Mouse (Mus musculus) frontal cortex, postnatal 14 days (tissue): ENCODE measurements at regions not wholly inside any gene's neighbourhood (a gene's known extent, or its start where the extent isn't known, plus 50 kb on each side); places are given as distances from the start of the nearest gene placed in this dataset.

Experiments
- DNase-seq, 2 experiments: peaks; one replicate each; pipeline ENCODE4 v3.0.0; 2022; ENCODE audit warnings: low spot score in 2 of 2

- DNase-seq = no peak
Measured at GRCm38 (mm10) chr12:97921349-97922264, 337.7 kb downstream of the Galc start.

DNA sequence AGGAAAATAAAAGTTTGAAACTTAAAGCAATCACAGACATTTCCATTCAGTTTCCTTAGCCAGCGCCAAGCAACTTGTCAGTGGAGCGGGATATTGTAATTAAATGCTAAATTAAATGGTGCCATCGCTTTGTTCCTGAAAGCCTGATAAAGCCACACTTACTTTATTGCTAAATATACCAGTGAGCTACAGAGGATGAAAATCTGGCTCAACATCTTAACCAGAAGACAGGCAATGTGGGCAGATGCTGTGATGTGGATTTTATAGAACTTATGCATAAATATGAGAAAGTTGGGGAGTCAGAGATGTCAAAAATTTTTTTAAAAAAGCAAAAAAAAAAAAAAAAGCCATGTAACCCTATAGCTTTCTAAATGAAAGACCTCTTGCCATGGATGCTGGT is 340.8 kb downstream of the Galc start:
- DNase-seq = no peak

DNA sequence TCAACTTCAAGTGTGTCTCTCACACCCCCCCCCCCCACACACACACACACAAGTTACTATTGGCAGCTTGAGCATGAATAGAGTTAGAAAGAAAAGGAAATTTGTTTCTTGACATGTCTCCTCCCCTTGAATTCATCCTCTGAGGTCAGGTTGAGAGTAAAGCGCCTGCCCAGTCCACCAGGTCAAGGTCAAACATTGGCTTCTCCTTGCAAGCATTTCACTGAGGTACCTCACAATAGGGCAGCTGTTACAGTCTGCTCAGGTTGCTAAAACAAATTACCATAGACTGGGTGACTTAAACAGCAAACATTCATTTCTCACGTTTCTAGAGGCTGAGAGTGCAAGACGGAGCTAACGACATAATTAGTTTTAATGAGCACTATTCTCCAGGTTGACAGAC is 344.2 kb downstream of the Galc start:
- DNase-seq = no peak

- DNase-seq = no peak
Measured at GRCm38 (mm10) chr12:97912730-97913129, 346.5 kb downstream of the Galc start.

GRCm38 (mm10) chr12:97899266-97899665 is 360.0 kb downstream of the Galc start:
- no peak for DNase-seq

DNA sequence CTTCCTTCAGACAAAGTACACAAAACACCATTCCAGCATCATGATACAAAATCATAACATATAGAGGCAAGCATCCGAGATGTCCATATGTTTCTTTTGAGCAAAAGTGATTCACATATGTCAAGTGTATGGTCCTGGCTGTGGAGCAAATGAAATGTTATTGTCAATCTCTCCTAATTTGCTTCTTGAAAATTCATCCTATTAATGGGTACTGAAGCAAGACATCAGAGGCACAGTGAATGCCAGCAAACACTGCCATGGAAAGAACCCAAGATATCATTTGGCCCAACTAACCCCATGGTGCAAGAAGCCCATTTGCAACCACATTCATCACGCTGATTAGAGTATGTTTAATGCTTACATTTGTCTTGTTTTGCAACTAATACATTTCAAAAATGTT is 361.1 kb downstream of the Galc start:
- no peak for DNase-seq

DNA sequence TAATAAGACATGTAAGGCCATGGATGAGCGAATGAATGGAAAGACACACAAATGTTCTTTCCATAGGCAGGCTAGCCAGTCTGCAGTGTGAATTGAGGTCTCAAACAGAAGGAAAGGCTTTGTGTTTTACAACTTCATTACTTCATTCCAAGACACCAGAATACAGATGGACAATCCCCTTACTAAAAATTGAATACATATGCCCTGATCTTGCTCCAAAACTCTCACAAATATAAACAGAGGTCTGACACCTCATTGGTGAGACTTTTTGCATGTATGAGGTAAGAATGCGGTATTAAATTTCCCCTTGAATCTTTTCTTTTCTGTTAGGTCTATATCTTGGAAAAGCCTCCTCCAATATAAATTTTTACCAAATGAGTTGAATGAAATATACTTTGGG is 363.3 kb downstream of the Galc start:
- DNase-seq = no peak

DNA sequence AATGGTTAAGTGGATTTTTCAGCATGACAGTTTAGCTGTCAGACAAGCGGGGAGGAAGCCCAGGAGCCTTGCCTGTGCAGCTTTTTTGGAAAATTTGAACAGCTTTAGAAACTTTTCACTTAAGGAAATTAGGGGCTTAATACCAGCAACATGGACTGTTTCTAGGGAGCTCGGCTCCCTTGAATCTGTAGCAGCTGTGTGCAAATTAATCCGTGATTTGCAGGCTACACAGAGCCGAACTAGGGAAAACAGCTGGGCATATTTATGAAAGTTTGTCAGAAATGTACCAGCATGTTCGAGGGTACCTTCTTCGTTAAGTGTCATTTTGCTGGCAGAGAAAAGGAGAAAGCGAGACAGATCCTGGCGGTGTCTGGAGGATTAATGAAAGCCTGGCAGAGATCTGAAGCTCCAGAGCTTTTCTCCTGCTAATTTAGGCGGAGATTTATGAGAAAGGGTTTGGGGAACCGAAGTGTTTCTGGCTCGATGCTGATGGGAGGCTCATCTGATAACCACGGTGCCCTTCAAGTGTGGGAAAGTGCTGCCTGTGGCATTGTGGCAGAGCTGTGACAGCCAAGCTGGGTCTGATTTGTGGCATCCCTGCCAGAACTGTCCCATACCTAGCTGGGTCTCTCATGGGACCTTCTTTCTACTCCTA is 370.3 kb downstream of the Galc start:
- DNase-seq = peak in 1 of 2 experiments; percentile 14

GRCm38 (mm10) chr12:97888291-97888800 is 370.9 kb downstream of the Galc start:
- no peak for DNase-seq

- no peak for DNase-seq
Measured at GRCm38 (mm10) chr12:97882439-97882838, 376.8 kb downstream of the Galc start.

GRCm38 (mm10) chr12:97872391-97872790 is 386.9 kb downstream of the Galc start:
- peak; percentile 52 to 75 for DNase-seq

- no peak for DNase-seq
Measured at GRCm38 (mm10) chr12:97862921-97863320, 396.3 kb downstream of the Galc start.

- peak; percentile 39 to 52 for DNase-seq
Measured at GRCm38 (mm10) chr12:97836202-97836908, 422.9 kb downstream of the Galc start.

- DNase-seq = no peak
Measured at GRCm38 (mm10) chr12:97793364-97794120, 465.7 kb downstream of the Galc start.

- no peak for DNase-seq
Measured at GRCm38 (mm10) chr12:97783476-97783875, 475.8 kb downstream of the Galc start.

GRCm38 (mm10) chr12:97759116-97759515 is 500.1 kb downstream of the Galc start:
- DNase-seq = no peak

- DNase-seq = no peak
Measured at GRCm38 (mm10) chr12:97758624-97759023, 500.6 kb downstream of the Galc start.

DNA sequence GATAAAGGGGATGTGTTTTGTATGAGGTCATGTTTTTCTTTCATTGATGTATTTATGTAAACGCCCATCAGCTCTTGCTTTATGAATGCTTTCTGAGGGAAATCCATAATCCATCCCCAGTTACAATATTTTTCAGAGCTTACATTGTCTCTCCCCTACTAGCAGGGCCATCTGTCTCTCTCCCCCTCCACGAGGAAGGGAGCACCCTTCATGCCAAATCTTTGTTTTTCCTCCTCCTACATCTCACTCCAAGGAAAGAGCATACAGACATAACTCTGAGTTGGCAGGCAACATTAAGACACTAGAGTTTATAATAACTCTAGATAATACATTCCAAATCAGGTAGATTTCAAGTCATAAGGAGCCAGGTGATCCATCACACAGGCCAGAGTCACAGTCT is 509.1 kb downstream of the Galc start:
- DNase-seq = no peak

GRCm38 (mm10) chr12:97740927-97741326 is 518.3 kb downstream of the Galc start:
- DNase-seq = no peak

- DNase-seq = no peak
Measured at GRCm38 (mm10) chr12:97732078-97732580, 527.1 kb downstream of the Galc start.

DNA sequence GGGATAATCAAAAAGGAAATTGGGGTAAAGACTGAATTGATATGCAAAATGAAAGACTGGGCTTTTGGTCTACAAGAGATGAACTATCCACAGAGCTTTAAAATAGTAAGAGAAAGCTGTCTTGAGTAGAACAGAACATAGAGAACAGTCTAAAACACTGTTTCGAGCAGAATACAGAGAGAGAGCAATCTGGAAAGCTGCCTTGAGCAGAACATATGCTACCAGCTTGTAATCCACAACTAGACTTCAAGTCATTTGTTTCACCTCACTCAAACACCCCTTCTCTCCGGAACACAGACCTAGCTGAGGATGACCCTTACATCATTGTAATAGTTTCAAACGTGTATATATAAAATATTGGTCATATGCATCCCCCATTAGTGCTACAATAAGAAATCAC is 538.7 kb downstream of the Galc start:
- no peak for DNase-seq
